Mouse (Mus musculus): Measurements from ENCODE around the gene Lce1f. TPM values are rescaled to one million over a fixed set of nuclear protein-coding genes. Genes with fewer than 3 reads are reported as not detected.

Gene Lce1f
- polyA plus RNA-seq (2012; rRNA removed; ENCODE audit: low replicate concordance) = 0.91 TPM in 1 of 2 replicates, not detected in the other

GRCm38 (mm10) chr3:92720250-92720649 lies at the start of gene Lce1f:
Gene Lce1f, minus strand, starts transcription at chr3:92720350.

DNA sequence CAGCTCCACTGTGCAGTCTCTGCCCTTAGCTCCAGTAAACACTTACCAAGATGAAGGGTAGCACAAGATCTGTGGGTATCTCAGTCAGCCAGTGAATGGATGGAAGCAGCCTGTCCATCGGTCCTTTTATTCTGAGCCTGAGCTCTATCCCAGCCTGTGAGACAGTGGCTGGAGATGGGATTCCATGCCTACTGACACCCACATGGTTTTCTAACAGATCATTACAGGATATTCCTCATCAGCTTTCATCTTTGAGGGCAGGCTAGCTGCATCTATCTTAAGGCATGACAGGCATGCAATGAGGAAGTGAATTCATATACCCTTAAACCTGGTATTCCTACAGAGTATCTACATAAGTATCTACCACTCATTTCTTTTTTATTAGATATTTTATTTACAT lies 44.8 kb upstream of the Lce1f start, which contains the start of gene Lce1h:
TSS of gene Lce1h (minus strand) at position 101 of the 400 bp plus-strand sequence.

GRCm38 (mm10) chr3:92752238-92752637 lies 32.1 kb upstream of the Lce1f start, which contains the start of gene Lce1g:
Gene Lce1g, minus strand, starts transcription at chr3:92752338.

DNA sequence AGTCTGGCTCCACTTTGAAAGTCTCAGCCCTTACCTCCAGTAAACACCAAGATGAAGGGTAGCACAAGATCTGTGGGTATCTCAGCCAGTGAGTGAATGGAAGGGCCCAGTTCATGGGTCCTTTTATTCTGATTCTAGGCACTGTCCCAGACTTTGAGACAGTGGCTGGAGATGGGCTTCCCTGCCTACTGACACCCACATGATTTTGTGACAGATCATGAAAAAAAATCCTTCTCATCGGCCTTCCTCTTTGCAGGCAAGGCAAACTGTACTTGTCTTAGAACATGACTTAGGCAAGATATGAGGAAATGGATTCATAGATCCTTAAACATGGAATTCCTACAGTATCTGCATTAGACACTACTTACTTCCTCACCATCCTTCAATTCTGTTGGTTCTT lies 18.8 kb upstream of the Lce1f start, which contains the start of gene Gm38119:
TSS of gene Gm38119 (minus strand) at position 101 of the 400 bp plus-strand sequence.

GRCm38 (mm10) chr3:92708974-92709373 lies 11.2 kb downstream of the Lce1f start, which contains the start of gene Lce1e:
Gene Lce1e, minus strand, starts transcription at chr3:92709074.

DNA sequence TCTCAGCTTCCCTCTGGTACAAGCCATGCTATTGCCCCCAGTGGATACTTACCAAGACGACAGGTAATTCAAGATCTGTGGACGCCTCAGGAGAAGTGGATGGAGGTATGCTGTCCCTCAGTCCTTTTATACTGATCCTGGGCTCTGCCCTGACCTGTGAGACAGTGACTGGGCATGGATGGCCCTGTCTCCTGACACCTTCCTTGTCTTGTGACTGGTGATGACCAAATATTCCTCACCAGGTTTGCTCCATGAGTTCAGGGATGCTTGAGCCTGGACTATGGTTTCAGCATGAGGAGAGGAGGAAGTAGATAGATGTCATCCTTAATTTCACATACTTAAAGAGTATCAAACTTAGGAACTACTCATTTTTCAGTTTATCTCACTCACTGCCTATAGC lies 33.0 kb downstream of the Lce1f start, which contains the start of gene Lce1d:
TSS of gene Lce1d (minus strand) at position 101 of the 400 bp plus-strand sequence.

DNA sequence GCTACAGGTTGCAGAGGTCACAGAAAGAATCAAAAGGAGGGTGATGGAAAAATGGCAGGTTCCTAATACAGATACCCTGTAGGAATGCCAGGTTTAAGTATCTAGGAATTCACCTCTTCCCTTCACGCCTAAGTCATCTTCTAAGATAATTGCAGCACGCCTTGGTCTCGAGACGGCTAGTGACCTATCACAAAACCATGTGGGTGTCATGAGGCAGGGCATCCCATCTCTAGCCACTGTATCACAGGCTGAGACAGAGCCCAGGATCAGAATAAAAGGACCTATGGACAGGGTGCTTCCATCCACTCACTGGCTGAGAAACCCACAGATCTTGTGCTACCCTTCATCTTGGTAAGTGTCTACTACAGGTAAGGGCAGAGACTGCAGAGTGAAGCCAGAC lies 41.2 kb downstream of the Lce1f start, which contains the start of gene Lce1c:
TSS of gene Lce1c (plus strand) at position 301 of the 400 bp plus-strand sequence.

GRCm38 (mm10) chr3:92670215-92670614 lies 49.9 kb downstream of the Lce1f start, which contains the start of gene Lce1a2:
Gene Lce1a2, minus strand, starts transcription at chr3:92670315.

Other genes starting within 250 kb of the Lce1f start
- 24.1 and 25.4 TPM in 2 replicates for gene Sprr1a, start 234.5 kb downstream of the Lce1f start, polyA plus RNA-seq (2012; rRNA removed; ENCODE audit: low replicate concordance)
- not detected in 2 replicates for gene Sprr4, start 219.9 kb downstream of the Lce1f start, polyA plus RNA-seq (2012; rRNA removed; ENCODE audit: low replicate concordance)
- 5.7 TPM in 1 of 2 replicates, not detected in the other for gene 2310046K23Rik, start 185.8 kb downstream of the Lce1f start, polyA plus RNA-seq (2012; rRNA removed; ENCODE audit: low replicate concordance)
- 1.4 TPM in 1 of 2 replicates, not detected in the other for gene Ivl, start 146.6 kb downstream of the Lce1f start, polyA plus RNA-seq (2012; rRNA removed; ENCODE audit: low replicate concordance)
- gene Smcp, start 131.4 kb downstream of the Lce1f start, polyA plus RNA-seq (2012; rRNA removed; ENCODE audit: low replicate concordance) = 0.24 TPM in 1 of 2 replicates, not detected in the other
- gene 2210017I01Rik, start 112.9 kb downstream of the Lce1f start, polyA plus RNA-seq (2012; rRNA removed; ENCODE audit: low replicate concordance) = 0.20 TPM in 1 of 2 replicates, not detected in the other
- gene Lce6a, start 98.7 kb downstream of the Lce1f start, polyA plus RNA-seq (2012; rRNA removed; ENCODE audit: low replicate concordance) = 0.66 and 1.3 TPM in 2 replicates
- gene Lce1a1, start 72.0 kb downstream of the Lce1f start, polyA plus RNA-seq (2012; rRNA removed; ENCODE audit: low replicate concordance) = 0.86 and 4.6 TPM in 2 replicates
- 1.4 and 8.5 TPM in 2 replicates for gene Lce1b, start 63.4 kb downstream of the Lce1f start, polyA plus RNA-seq (2012; rRNA removed; ENCODE audit: low replicate concordance)
- gene Lce1a2, start 50.0 kb downstream of the Lce1f start, polyA plus RNA-seq (2012; rRNA removed; ENCODE audit: low replicate concordance) = 0.92 and 8.4 TPM in 2 replicates
- gene Lce1c, start 41.1 kb downstream of the Lce1f start, polyA plus RNA-seq (2012; rRNA removed; ENCODE audit: low replicate concordance) = 1.2 and 5.9 TPM in 2 replicates
- 0.31 and 3.0 TPM in 2 replicates for gene Lce1d, start 33.1 kb downstream of the Lce1f start, polyA plus RNA-seq (2012; rRNA removed; ENCODE audit: low replicate concordance)
- gene Lce1e, start 11.3 kb downstream of the Lce1f start, polyA plus RNA-seq (2012; rRNA removed; ENCODE audit: low replicate concordance) = 0.93 TPM in 1 of 2 replicates, not detected in the other
- not detected in 2 replicates for gene Gm38119, start 18.7 kb upstream of the Lce1f start, polyA plus RNA-seq (2012; rRNA removed; ENCODE audit: low replicate concordance)
- gene Lce1g, start 32.0 kb upstream of the Lce1f start, polyA plus RNA-seq (2012; rRNA removed; ENCODE audit: low replicate concordance) = not detected in 2 replicates
- gene Lce1h, start 44.7 kb upstream of the Lce1f start, polyA plus RNA-seq (2012; rRNA removed; ENCODE audit: low replicate concordance) = 0.22 and 0.56 TPM in 2 replicates
- gene Lce1i, start 58.5 kb upstream of the Lce1f start, polyA plus RNA-seq (2012; rRNA removed; ENCODE audit: low replicate concordance) = 1.3 TPM in 1 of 2 replicates, not detected in the other
- gene Lce1j, start 70.2 kb upstream of the Lce1f start, polyA plus RNA-seq (2012; rRNA removed; ENCODE audit: low replicate concordance) = 0.95 TPM in 1 of 2 replicates, not detected in the other
- 0.76 TPM in 1 of 2 replicates, not detected in the other for gene Lce1k, start 87.5 kb upstream of the Lce1f start, polyA plus RNA-seq (2012; rRNA removed; ENCODE audit: low replicate concordance)
- 0.30 and 3.9 TPM in 2 replicates for gene Kprp, start 106.9 kb upstream of the Lce1f start, polyA plus RNA-seq (2012; rRNA removed; ENCODE audit: low replicate concordance)
- gene Lce1l, start 130.9 kb upstream of the Lce1f start, polyA plus RNA-seq (2012; rRNA removed; ENCODE audit: low replicate concordance) = 5.9 TPM in 1 of 2 replicates, not detected in the other
- gene 2310050C09Rik, start 149.9 kb upstream of the Lce1f start, polyA plus RNA-seq (2012; rRNA removed; ENCODE audit: low replicate concordance) = 0.25 and 9.0 TPM in 2 replicates
- gene Lce3a, start 205.9 kb upstream of the Lce1f start, polyA plus RNA-seq (2012; rRNA removed; ENCODE audit: low replicate concordance) = not detected in 2 replicates
- gene Lce3b, start 212.6 kb upstream of the Lce1f start, polyA plus RNA-seq (2012; rRNA removed; ENCODE audit: low replicate concordance) = not detected in 2 replicates
- not detected in 2 replicates for gene Lce3c, start 224.1 kb upstream of the Lce1f start, polyA plus RNA-seq (2012; rRNA removed; ENCODE audit: low replicate concordance)
- gene Lce3d, start 237.0 kb upstream of the Lce1f start, polyA plus RNA-seq (2012; rRNA removed; ENCODE audit: low replicate concordance) = not detected in 2 replicates
- not detected in 2 replicates for gene Lce3e, start 246.7 kb upstream of the Lce1f start, polyA plus RNA-seq (2012; rRNA removed; ENCODE audit: low replicate concordance)

All from mammary gland, adult 2 months (tissue).